Mouse (Mus musculus): ENCODE data around the gene Kank3. TPM values are rescaled to one million over a fixed set of nuclear protein-coding genes. Genes with fewer than 3 reads are reported as not detected.

The Kank3 gene
- 10 to 100 TPM; 13.4 to 16.6 TPM for total RNA-seq (2021)
- long read RNA-seq, experiment 1, transcript Kank3-201 (11 exons, 2,641 nt), result major isoform, 30 of 58 reads
- long read RNA-seq, experiment 1, partial matches to known transcripts, result 13 of 58 reads
- long read RNA-seq, experiment 1, other reads (novel, unspliced or antisense), result 13 of 58 reads
- long read RNA-seq, experiment 2, transcript Kank3-201 (11 exons, 2,641 nt), result major isoform, 18 of 34 reads
- long read RNA-seq, experiment 2, partial matches to known transcripts, result 5 of 34 reads
- long read RNA-seq, experiment 2, other reads (novel, unspliced or antisense), result 8 of 34 reads

- peak; percentile 94 for DNase-seq (ENCODE audit: low spot score)
These were observed at the start of gene Kank3 for GRCm38 (mm10) chr17:33810334-33811141. Kank3 (plus strand) TSS chr17:33810519.

DNA sequence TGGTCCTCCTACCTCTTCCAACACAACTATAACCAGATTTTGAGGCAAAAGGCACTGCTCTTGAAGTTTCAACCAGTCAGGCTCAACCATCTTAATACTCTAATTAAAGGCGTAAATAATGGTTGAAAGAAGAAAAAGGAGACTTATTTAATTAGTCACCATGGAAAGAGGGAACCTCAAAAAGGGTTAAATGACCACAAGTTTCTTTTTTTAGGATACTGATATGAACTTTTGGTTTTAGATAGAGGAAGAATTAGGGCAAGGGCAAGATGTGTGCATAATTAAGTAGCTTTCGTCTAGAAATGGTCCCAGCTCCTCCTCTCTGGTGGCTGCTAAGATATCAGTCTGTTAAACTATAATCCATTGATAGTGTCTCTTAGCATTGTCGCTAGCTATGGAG is 43.9 kb upstream of the Kank3 start:
- DNase-seq (ENCODE audit: low spot score), result no peak

DNA sequence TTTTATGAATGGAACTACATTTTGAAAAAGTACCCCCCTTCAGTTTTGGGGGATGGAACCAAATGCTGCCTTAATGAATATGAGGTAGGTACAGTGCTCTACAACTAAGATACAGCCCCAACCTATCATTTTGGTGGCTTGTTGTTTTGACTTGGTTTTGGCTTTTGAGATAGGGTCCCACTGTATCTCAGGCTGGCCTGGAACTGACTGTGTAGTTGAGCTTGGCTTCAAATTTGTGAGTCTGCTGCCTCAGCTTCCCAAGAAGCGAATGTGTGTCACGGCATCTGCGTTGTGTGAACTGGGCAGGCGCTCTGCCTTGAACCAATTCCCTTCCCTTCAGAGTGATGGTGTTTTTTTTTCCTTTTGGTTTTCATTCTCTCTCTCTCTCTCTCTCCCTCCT is 38.7 kb upstream of the Kank3 start:
- no peak for DNase-seq (ENCODE audit: low spot score)

GRCm38 (mm10) chr17:33773426-33773825 is 36.9 kb upstream of the Kank3 start:
- no peak for DNase-seq (ENCODE audit: low spot score)

DNA sequence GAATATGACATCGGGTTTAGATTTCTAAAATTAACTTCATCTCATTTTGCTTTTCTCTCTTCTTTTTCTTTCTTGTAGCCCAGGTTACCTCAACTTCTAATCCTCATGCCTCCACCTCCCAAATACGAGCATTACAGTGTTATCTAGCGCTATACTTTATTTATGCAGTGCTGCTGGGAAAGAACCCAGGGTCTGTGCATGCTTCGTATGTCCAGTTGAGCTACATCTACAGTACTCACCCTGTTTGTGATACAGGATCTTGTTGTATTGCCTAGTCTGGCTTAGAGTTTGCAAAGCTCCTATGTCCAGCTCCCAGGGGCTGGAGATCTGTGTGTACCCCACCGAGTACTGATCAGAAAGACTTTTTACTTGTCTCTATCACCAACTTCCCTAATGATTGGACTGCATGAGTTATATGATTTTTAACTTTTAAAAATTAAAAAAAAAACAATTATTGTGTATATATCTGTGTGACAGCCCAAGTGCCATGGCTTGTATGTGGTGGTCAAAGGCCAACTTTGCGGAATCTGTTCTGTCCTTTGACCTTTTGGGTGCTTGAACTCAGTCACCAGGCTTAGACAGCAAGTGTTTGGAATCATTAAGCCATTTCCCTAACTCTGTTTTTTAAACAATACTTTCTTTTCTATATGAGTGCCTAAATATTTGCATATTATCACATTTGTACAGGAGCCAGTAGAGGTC is 36.3 kb upstream of the Kank3 start:
- DNase-seq (ENCODE audit: low spot score), result no peak

- no peak for DNase-seq (ENCODE audit: low spot score)
These were observed 35.7 kb upstream of the Kank3 start for GRCm38 (mm10) chr17:33774573-33775155.

DNA sequence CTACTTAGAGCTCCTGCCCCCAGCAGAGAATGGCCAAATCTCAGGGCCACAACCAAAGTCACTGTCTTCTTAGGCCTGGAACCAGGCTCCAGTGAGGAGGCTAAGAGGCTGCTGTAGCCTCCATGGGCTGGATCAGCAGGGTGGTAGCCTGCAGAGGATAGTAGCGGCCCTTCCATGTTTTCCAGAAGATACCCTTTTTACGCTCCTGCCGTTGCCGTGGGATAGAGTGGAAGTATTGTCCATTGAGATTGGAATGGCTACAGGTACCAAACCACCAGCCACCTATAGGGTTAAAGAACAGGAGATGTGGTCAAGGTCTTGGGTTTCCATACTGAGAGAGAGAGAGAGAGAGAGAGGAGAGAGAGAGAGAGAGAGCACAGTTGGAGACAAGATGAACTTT is 35.0 kb upstream of the Kank3 start:
- DNase-seq (ENCODE audit: low spot score), result no peak

DNA sequence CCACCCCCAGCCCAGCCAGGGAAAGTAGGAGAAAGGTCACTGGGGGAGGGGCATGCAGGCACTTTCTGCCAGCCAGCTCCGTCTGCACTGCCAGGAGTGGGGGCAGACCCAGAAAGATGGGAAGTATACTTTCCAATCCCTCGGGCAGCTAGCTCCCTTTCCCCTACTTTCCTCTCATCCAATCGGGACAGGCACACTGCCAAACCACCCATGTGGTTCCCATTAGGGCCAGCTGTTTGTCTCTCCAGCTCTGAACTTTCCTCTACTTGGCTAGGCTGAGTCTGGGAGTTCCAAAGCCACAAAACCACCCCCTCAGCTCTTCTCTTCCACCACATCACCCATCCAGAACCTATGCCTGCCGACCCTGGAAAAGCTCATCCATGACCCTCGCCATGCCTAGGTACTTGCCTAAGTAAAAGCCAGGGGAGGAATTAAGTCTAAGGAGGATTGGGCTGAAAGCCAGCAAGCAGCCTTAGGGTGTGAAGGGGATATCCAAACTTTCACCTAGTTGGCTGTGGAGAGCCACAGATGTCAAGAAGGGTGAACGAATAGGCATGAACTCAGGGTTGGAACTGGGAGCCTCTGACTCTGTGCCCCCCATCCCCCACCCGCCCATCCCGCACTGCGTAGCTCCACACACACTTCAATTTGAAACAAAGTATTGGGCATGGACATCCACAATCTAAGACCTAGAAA is 30.9 kb upstream of the Kank3 start:
- DNase-seq (ENCODE audit: low spot score), result peak; percentile 99

GRCm38 (mm10) chr17:33779967-33780295 is 30.4 kb upstream of the Kank3 start:
- DNase-seq (ENCODE audit: low spot score), result no peak

GRCm38 (mm10) chr17:33780431-33780830 is 29.9 kb upstream of the Kank3 start:
- no peak for DNase-seq (ENCODE audit: low spot score)

GRCm38 (mm10) chr17:33781124-33781977 is 29.0 kb upstream of the Kank3 start, which contains the start of gene Angptl4:
Angptl4 (minus strand) TSS chr17:33781830.
- peak; percentile 75 for DNase-seq (ENCODE audit: low spot score)

DNA sequence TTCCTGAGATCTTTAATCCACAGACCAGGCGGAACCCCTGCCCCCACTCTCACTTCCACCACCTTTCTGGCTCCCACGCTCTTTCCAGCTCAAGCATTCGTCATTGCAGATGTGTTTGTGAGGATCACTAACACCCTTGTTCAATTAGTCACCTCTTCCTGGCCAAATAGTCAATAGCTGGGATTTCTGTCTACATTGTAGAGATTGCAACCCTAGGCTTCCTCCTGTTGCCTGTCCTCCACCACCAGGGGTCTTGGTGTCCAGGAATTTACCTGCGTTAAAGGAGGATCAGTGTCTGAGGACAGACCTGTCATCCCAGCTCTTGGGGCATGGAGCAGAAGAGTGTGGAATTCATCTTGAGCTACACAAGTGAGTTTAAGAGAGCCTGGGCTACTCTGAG is 28.3 kb upstream of the Kank3 start:
- no peak for DNase-seq (ENCODE audit: low spot score)

- DNase-seq (ENCODE audit: low spot score), result peak; percentile 85
These were observed 26.9 kb upstream of the Kank3 start for GRCm38 (mm10) chr17:33783408-33783807.

DNA sequence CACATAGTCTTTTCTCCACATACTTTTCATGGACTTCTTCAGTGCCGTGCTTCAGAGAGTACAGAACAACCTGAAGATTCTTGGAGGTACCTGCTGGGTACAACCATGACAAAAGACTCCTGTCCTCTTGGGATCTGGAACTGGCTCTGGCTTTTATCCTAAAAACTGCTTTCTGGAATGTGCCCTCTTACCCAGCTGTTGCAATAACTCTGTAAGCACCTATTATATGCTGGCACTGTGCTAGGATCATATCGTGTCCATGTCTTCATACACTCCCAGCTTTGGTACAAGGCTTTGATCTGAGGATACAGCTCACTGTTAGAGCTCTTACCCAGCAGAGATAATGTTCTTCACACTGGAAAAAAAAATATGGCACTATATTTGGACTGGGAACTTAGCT is 25.4 kb upstream of the Kank3 start:
- no peak for DNase-seq (ENCODE audit: low spot score)

- DNase-seq (ENCODE audit: low spot score), result no peak
These were observed 23.9 kb upstream of the Kank3 start for GRCm38 (mm10) chr17:33786375-33786774.

DNA sequence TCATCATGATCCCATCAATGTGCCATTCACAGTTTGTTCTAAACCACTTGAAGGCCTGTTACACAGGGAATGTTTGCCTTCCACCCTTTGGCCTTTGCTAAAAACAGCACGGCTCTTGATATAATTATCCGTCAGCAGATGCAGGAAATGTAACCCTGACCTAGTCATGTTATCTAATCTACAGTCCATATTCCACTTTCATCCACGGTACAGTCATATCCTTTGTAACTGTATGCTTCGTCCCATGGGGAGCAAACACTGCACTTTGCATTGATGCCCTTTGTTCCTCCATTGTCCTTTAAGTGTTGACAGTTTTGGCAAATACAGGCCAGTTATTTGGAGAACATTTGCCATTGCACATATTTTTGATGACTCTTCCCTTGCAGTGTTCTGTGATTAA is 21.6 kb upstream of the Kank3 start:
- peak; percentile 59 for DNase-seq (ENCODE audit: low spot score)

DNA sequence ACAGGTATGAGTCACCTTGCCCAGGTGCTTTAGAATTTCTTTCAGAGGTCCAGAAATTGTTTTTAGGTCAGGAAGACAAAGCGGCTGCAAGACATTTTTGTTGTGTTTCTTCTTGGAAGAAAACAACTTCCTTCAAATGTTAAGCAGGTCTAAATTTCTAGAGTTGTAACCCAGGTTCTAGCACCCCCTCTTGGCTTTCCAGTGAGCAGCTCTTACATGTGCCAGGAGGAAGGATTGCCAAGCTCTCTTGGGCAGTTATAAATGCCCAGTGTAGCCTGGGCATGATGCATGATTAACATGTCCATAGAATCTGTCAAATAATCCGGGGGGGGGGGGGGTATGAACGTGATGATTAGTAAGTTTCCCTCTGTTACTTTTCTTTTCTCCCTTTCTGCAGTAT is 12.0 kb upstream of the Kank3 start:
- no peak for DNase-seq (ENCODE audit: low spot score)

DNA sequence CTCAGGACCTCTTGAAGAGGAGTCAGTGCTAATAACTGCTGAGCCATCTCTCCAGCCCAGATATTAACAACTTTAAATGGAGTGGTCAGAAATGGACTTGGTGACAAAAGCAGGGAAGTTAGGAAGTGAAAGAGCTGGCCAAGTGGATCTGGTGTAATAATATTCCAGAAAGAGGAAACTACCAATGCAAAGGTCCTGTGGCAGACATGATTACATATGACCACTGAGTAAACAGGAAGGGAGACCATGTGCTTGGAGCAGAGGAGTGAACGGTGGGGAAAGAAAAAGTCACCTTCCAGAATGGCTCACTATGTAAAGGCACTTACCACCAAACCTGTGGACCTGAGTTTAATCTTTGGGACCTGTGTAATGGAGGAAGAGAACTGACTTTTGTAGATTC is 11.0 kb upstream of the Kank3 start:
- DNase-seq (ENCODE audit: low spot score), result no peak

GRCm38 (mm10) chr17:33802221-33802620 is 8.1 kb upstream of the Kank3 start:
- DNase-seq (ENCODE audit: low spot score), result no peak

DNA sequence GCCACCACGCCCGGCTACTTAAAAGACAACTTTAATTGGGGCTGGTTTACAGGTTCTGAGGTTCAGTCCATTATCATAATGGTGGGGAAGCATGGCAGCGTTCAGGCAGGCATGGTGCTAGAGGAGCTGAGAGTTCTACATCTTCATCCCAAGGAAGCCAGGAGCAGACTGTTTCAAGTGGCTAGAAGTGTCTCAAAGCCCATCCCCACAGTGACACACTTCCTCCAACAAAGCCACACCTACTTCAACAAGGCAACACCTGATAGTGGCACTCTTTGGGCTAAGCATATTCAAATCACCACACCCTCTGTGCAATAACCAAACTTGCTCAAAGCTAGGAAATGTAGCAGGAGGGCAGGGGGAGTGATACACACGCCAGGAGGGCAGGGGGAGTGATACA is 6.1 kb upstream of the Kank3 start:
- no peak for DNase-seq (ENCODE audit: low spot score)
